Mouse (Mus musculus): ENCODE measurements around the gene Fxr2. TPM values are rescaled to one million over a fixed set of nuclear protein-coding genes. Genes with fewer than 3 reads are reported as not detected.
"Not testable (repeated sequence)": the region's sequence is repeated elsewhere in the genome, so short reads cannot be mapped to it uniquely, and the experiment has no call there.

Gene Fxr2
- total RNA-seq, 2 experiments from 2014 or later: 122 to 133 TPM

DNA sequence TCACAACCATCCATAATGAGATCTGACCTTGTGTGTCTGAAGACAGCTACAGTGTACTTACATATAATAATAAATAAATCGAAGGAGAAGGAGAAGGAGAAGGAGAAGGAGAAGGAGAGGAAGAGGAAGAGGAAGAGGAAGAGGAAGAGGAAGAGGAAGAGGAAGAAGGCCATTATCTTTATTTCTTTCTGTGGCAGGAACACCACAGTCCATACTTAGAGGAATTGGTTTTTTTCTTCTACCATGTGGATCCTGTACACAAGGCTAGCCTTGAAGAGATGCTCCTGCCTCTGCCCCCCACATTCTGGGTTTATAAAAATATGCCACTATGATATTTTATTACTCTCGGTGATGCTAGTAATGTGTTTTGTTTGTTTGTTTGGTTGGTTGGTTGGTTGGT, 26.0 kb upstream of the Fxr2 start:
- DNase-seq (ENCODE audit: low spot score in 2 of 2): no peak
- intact Hi-C loops (cut with DNase I): no loop called here

DNA sequence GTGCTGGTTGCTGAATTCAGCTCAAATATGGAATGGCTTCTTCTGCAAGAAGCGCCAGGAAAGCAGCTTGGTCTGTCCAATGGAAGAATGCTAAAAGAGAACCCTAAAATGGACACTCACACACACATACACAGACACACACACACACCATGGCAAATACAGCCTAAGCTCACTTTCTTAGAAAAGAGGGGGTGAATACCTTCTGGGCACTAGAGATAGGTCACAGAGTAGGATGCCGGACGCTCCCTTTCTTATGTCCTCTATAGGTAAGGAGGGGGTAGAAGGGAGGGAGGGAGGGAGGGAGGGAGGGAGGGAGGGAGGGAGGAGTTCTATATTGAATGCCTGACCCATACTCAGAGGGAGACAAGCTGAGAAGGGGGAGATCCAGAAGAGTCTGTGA, 24.3 kb upstream of the Fxr2 start:
- intact Hi-C loops (cut with DNase I): no loop called here
- DNase-seq (ENCODE audit: low spot score in 2 of 2): no peak

- intact Hi-C loops (cut with DNase I): no loop called here
- DNase-seq (ENCODE audit: low spot score in 2 of 2): no peak
These were observed 23.4 kb upstream of the Fxr2 start for GRCm38 (mm10) chr11:69609416-69609815.

GRCm38 (mm10) chr11:69610899-69611298, 21.9 kb upstream of the Fxr2 start:
- no peak for DNase-seq (ENCODE audit: low spot score in 2 of 2)
- intact Hi-C loops (cut with DNase I): no loop called here

DNA sequence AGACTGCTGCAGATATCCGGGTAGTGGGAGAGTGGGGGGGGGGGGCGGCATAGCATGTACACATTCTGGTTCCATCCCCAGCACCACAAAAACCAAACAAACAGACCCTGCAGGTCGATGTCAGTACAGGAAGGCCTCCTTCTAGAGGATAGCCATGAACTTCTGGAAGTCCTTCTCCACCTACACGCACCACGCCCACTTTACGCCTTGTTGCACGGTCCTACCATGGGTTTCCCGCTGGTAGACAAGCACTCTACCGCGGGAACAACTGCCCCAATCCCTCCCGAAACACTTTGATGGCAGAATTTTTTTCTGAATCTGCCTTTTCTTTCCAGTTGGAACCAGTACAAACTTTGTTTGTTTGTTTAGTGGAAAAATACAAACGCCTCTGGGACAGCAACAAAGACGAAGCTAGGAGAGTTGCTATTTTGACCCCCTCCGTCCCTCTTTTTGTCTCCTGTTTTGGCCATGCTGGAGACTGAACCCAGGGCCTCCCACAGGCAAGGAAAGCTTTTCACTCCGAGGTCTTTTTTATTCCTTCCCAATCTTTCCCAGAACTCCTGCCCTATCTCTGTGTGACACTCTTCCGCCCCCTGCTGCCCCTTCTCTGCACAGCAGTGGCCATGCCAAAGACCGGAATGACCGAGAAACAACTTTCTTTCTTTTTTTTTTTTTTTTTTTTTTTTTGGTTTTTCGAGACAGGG, 19.1 kb upstream of the Fxr2 start:
- intact Hi-C loops (cut with DNase I): loop anchor here (1.0 kb wide), 1 partner anchor 34 kb away; no protein-coding TSS in a partner anchor
- DNase-seq (ENCODE audit: low spot score in 2 of 2): peak; percentile 54 to 68

GRCm38 (mm10) chr11:69614257-69614588, 18.6 kb upstream of the Fxr2 start:
- intact Hi-C loops (cut with DNase I): loop anchor here (1.0 kb wide), 1 partner anchor 35 kb away; no protein-coding TSS in a partner anchor

DNA sequence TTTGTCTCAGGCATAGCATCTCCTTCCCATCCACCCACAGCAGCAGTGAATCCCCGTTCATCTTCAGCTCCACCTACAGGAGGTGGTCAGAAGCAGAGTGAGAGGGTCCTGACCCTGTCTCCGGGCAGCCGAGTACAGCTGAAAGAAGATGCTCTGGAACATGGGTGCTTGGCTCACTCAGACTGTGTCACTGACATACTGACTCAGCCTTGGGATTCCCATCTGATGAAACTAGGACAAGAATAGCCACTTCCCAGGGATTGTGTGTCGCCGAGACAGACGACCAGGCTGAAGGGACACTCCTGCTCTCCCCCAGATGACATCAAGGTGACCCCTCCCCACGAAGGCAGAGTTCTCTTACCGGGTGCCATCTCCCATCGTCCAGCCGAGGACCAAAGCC, 16.0 kb upstream of the Fxr2 start:
- no peak for DNase-seq (ENCODE audit: low spot score in 2 of 2)
- intact Hi-C loops (cut with DNase I): no loop called here

More at GRCm38 (mm10) chr11:69614257-69614588, 18.6 kb upstream of the Fxr2 start:
- DNase-seq (ENCODE audit: low spot score in 2 of 2): not testable (repeated sequence)

DNA sequence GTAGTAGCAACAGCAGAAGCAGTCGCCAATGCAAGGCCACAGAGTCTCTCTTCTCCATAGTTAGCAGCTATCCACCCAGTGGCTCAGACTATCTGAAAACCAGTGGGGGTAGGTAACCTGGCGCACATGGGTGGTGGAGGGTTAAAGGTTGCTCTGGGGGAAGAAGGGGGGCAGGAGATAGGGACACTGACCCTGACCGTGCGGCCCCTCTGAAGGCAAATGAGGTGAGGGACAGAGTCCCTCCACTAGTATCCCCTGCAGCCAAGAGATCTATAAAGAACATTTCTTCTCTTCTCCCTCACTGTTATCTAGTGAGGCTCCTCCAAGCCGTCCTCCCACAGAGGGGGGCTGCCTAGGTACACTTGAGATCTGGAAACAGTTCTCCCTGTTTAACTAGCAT, 15.0 kb upstream of the Fxr2 start, which contains the start of gene Shbg:
Gene Shbg (minus strand): TSS at position 101 of the 400 bp plus-strand sequence.
- DNase-seq (ENCODE audit: low spot score in 2 of 2): no peak

DNA sequence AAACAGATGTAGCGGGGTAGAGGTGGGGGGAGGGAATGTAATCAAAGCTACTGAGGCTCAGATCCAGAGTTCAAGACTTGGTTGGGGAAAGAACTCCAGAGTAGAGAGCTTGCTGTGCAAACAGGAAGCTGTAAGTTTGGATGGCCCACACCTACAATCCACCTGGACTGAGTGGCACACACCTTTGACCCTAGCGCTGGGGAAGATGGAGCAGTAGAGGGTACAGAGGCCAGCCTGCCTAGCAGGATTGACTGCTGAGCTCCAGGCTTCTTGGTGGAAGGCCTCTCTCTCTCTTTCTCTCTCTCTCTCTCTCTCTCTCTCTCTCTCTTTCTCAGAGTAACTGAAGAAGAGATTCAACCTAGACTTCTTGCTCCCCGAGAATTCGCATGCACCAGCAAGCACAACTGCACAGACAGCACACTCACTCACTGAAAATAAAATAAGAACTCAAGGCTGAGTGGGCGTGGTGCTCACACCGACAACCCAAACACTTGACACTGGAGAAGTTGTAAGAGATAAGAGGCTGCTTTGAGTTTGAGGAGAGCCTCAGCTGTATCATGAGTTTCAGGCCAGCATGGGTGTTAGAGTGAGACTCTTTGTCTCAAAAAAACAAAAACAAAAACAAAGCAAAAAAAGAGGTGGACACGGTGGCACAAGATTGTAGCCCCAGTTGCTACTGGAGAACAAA, 12.3 kb upstream of the Fxr2 start:
- intact Hi-C loops (cut with DNase I): no loop called here
- no peak for DNase-seq (ENCODE audit: low spot score in 2 of 2)

More for the DNA sequence above, 15.0 kb upstream of the Fxr2 start, which contains the start of gene Shbg:
- intact Hi-C loops (cut with DNase I): no loop called here

DNA sequence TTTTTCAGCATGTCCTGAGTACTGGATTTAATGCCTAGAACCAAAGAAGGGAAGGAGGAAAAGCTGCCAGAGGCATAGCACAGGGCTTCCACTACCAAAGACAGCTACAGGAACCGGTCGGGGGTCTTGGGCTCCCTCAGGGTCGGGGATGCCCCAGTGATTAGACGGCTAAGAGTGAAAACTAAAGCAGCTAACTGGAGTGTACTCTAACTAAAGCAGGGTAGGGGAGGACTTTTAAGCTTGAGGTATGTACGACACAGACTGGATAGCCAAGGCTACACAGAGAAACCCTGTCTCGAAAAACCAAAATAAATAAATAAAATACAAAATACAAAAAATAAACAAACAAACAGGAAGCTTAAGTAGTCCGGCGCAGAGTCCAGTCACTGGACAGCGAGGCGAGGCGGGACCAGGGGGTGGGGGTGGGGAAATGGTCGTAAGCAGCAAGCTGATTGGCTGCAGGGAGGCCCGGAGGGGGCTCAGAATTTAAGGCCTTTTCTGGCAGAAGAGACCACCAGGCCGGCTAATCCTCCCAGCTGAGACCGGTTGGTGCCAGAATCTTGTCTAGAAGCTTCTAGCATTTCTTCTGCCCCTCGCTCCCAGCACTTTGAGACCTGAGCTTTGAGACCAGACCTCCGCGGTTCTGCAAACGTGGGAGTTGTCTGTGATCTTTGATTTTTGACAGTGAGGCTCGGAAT, 11.1 kb upstream of the Fxr2 start, which contains the start of gene Sat2:
Gene Sat2 (plus strand): TSS at position 454 of the 698 bp plus-strand sequence.
- DNase-seq (ENCODE audit: low spot score in 2 of 2): peak; percentile 47 to 55
- intact Hi-C loops (cut with DNase I): no loop called here

DNA sequence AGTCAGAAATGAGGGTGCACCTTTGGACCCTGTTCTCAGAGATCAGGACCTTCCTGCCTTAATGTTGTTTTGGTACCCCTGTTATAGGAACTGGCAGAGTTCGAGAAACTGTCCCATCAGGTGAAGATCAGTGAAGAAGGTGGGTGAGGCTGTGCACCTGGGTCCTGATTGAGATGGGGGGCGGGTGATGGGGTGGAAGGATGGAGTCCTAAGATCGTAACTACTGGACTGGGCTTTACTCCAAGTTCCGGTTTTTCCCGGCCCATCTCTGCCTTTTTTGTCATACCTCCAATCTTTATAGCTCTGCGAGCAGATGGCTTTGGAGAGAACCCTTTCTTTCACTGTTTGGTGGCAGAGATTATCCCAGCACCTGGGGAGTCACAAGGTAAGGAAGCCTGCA, 10.4 kb upstream of the Fxr2 start:
- DNase-seq (ENCODE audit: low spot score in 2 of 2): no peak
- intact Hi-C loops (cut with DNase I): no loop called here

- DNase-seq (ENCODE audit: low spot score in 2 of 2): no peak
- intact Hi-C loops (cut with DNase I): no loop called here
These were observed 9.8 kb upstream of the Fxr2 start for GRCm38 (mm10) chr11:69623006-69623405.

GRCm38 (mm10) chr11:69624339-69624738, 8.5 kb upstream of the Fxr2 start:
- intact Hi-C loops (cut with DNase I); DNase-seq (ENCODE audit: low spot score in 2 of 2): not testable (repeated sequence)

GRCm38 (mm10) chr11:69628286-69628685, 4.5 kb upstream of the Fxr2 start:
- DNase-seq (ENCODE audit: low spot score in 2 of 2): peak; percentile 68 to 69
- intact Hi-C loops (cut with DNase I): no loop called here

DNA sequence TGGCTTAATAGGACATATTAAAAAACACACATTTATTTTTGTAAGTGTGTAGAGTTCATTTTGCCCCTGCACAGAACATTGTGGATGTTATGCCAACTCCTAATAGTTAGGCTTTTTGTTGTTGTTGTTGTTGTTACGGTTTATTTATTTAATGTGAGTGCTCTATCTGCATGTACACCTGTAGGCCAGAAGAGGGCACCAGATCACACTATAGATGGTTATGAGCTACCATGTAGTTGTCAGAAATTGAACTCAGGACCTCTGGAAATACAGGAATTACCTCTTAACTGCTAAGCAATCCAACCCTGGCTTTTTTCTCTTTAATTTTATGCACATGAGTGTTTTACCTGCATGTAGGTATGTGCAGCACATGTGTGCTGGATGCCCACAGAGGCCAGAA, 3.0 kb upstream of the Fxr2 start:
- intact Hi-C loops (cut with DNase I): no loop called here
- no peak for DNase-seq (ENCODE audit: low spot score in 2 of 2)

DNA sequence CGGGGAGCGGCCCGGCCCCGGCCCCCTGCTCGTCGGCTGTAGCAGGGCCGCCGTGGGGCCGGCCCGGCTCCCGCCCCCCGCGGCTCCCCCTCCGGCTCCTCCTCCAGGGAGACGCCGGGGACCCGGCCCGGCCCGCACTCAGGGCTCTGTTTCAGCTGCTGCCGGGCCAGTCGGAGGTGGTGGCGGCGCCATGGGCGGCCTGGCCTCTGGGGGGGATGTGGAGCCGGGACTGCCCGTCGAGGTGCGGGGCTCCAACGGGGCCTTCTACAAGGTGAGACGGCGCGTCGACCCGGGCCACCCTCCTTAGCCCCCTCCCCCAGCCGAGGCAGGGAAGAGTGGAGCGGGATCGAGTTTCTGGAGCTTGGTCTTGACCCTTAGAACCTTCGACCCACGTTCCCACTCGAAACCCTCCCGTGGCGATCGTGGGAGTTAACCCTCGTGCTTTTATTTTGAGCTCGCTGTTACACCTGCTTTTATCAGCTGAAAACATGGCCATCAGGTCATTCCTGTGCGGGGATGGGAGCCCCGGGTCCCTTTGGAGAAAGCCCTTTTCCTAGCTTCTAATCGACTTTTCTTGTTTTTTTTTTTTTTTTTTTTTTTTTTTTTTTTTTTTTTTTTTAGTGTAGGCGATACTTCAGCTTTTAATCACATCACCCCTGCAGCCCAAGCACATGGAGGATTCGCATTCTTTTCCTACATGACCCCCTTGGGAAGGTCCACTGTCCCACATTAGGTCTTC, 507 bp downstream of the Fxr2 start:
- intact Hi-C loops (cut with DNase I): loop anchor here (2.0 kb wide), 1 partner anchor 30 kb away; the partner anchor contains the start of gene Mpdu1
- no peak for DNase-seq (ENCODE audit: low spot score in 2 of 2)

DNA sequence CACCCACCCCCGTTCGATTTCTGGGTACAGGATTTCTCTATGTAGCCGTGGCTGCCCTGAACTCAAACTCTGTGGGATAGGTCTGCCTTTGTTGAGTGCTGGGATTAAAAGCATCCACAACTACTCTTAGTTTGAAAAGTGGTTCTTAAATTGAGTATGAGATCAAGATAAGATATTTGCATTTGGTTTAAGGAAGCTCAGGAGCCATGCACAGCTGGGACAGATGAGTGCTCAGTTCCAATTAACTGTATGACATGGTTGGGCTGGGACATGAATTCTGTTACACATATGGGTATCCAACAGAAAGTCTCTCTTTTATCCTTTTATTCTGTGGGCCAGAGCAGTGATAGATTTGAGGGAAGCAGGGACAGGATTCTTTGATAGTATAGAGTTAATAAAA, 2.7 kb downstream of the Fxr2 start:
- DNase-seq (ENCODE audit: low spot score in 2 of 2): no peak
- intact Hi-C loops (cut with DNase I): no loop called here

- intact Hi-C loops (cut with DNase I): no loop called here
- no peak for DNase-seq (ENCODE audit: low spot score in 2 of 2)
These were observed 13.1 kb downstream of the Fxr2 start for GRCm38 (mm10) chr11:69645860-69646259.

DNA sequence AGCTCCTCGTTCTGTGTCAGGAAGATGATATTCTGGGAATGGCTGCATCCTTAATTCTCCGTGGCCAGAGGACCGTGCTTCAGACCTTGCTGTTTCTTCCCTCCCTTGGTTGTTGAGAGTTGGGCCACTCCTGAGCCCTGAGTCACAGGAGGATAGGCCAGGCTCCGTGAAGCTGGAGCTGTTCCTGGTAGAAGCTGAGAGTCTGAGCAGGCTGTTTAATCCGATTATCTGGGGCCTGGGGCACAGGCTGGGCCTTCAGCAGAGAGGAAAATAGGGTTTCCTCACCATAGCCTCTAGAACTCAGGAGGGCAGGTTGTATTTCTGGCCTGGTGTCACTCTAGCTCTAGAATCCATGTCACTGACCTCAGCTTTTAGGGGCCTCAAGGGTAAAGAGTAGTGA, 20.6 kb downstream of the Fxr2 start:
- no peak for DNase-seq (ENCODE audit: low spot score in 2 of 2)
- intact Hi-C loops (cut with DNase I): no loop called here

- intact Hi-C loops (cut with DNase I): loop anchor here (2.0 kb wide), 1 partner anchor 16 kb away; no protein-coding TSS in a partner anchor
- no peak for DNase-seq (ENCODE audit: low spot score in 2 of 2)
These were observed 22.0 kb downstream of the Fxr2 start for GRCm38 (mm10) chr11:69654760-69655159.

All from left cerebral cortex, postnatal 25 days (tissue).